Mouse (Mus musculus) kidney, embryonic 16.5 days (tissue): ENCODE data around the gene Tomm34. TPM values are rescaled to one million over a fixed set of nuclear protein-coding genes. Genes with fewer than 3 reads are reported as not detected.

Source experiments
- ATAC-seq: fragments of 200-750 bp; cut with Nextera tagmentation; 2 replicates; pipeline ENCODE4 v1.8.0; 2017; ENCODE audit warnings: moderate TSS enrichment; ENCODE audit not compliant: low FRiP score, low TSS enrichment
- H3K27ac ChIP-seq: fragments of 300-500 bp; sonication (generic); 2 replicates; pipeline ENCODE4 v1.5.1; 2014; ENCODE audit warnings: low read length
- H3K27me3 ChIP-seq: fragments of 300-500 bp; sonication (generic); 2 replicates; pipeline ENCODE4 v1.6.1; 2014; ENCODE audit warnings: low read length, control low read depth, mixed read lengths; ENCODE audit not compliant: insufficient read depth
- H3K36me3 ChIP-seq: fragments of 300-500 bp; sonication (generic); 2 replicates; pipeline ENCODE4 v1.6.1; 2014; ENCODE audit warnings: low read length, control low read depth, mixed read lengths; ENCODE audit not compliant: insufficient read depth
- H3K4me1 ChIP-seq: fragments of 300-500 bp; sonication (generic); 2 replicates; pipeline ENCODE4 v1.6.1; 2014; ENCODE audit warnings: low read length, control low read depth, mixed read lengths; ENCODE audit not compliant: insufficient read depth
- H3K4me2 ChIP-seq: fragments of 300-500 bp; sonication (generic); replicated peaks from 2 replicates; pipeline ENCODE4 v1.6.1; 2014; ENCODE audit warnings: low read depth, low read length
- H3K4me3 ChIP-seq: fragments of 300-500 bp; sonication (generic); 2 replicates; pipeline ENCODE4 v1.5.1; 2014; ENCODE audit warnings: mild to moderate bottlenecking, low read length
- H3K9ac ChIP-seq: fragments of 300-500 bp; sonication (generic); replicated peaks from 2 replicates; pipeline ENCODE4 v1.6.1; 2014; ENCODE audit warnings: low read length
- H3K9me3 ChIP-seq: fragments of 300-500 bp; sonication (generic); 2 replicates; pipeline ENCODE4 v1.6.1; 2016; ENCODE audit warnings: low read length, control low read depth
- WGBS: fragments of 180-500 bp; shearing (Covaris S2); extraction: QIAGEN DNeasy Blood & Tissue Kit; methylation state at CpG from one replicate; pipeline ENCODE4 v1.1.7; 2014; 5-methylcytosine and 5-hydroxymethylcytosine counted together
- polyA plus RNA-seq: library from polyadenylated mRNA; unstranded; fragments of >200 nt; fragmentation: Nextera tagmentation; extraction: Ambion mirVana; gene quantifications from 2 replicates; pipeline ENCODE4 v1.2.1, GENCODE M21; 2015

Gene Tomm34
- polyA plus RNA-seq, 1 experiment from 2014 or later, result 66.5 TPM

DNA sequence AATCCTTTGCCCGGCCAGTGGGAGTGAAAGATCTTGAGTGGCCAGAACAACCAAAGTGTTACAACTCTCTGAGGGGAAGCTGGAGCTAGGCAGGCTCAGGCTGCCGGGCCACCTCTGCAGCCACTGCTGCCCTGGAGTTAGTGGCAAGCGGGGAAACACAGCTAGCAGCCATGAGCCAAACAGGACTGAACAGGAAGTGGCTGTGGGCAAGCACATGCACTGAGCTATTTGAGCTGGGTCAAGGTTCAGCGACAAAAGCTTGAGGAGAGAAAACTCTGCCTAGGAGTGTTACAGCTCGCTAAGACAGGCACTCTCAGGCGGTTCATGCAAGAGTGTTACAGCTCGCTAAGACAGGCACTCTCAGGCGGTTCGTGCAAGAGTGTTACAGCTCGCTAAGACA, 64.0 kb downstream of the Tomm34 start:
- ATAC-seq, result no peak
- H3K9me3 ChIP-seq, result no peaks in the 10 kb centered on the region
- H3K27ac ChIP-seq, result no peak overlapping the region
- 52% methylated on average over 10 of the region's 10 CpGs for WGBS
- no peak overlapping the region for H3K4me3 ChIP-seq
- H3K9ac ChIP-seq, result no peak overlapping the region
- H3K36me3 ChIP-seq, result peaks cover 6% of the 10 kb centered on the region; the same call in 1 of the 2 replicates
- 0 out of 2 replicates have a peak overlapping the region, but pooled peaks have one; percentile 3 for H3K4me2 ChIP-seq
- no peaks in the 10 kb centered on the region for H3K27me3 ChIP-seq
- peaks cover 6% of the 10 kb centered on the region; the same call in 1 of the 2 replicates for H3K4me1 ChIP-seq

DNA sequence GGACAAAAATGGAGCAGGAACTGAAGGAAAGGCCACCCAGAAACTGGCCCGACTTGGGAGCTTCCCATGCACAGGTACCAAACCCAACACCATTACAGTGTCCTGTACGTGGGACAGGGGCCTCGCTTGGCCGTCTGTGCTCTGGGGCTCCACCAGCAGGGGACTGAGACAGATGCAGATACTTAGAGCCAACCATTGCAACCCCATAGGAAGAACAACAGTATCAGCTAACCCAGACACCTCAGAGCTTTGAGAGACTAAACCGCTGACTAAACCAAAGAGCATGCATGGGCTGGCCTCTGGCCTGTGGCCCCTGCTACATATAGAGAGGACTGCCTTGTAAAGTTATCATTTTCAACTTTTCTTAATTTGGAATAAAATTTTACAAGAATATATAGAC, 66.5 kb downstream of the Tomm34 start:
- Histone ChIP-seq H3K27ac (no peak overlapping the region), H3K4me1 (peaks cover 8% of the 10 kb centered on the region; the same call in 1 of the 2 replicates), H3K27me3 (no peaks in the 10 kb centered on the region), H3K9ac (no peak overlapping the region), H3K4me3 (no peak overlapping the region), H3K36me3 (no peaks in the 10 kb centered on the region), H3K9me3 (no peaks in the 10 kb centered on the region), H3K4me2 (no peak overlapping the region)
- ATAC-seq, result no peak
- WGBS, result 80% methylated on average over 5 of the region's 5 CpGs

Other genes with a start within 250 kb of the Tomm34 start
- not detected in 2 replicates for gene Kcnk15, start 217.5 kb downstream of the Tomm34 start, polyA plus RNA-seq
- 0.37 and 0.79 TPM in 2 replicates for gene Rims4, start 152.5 kb downstream of the Tomm34 start, polyA plus RNA-seq
- gene Ywhab, start 76.2 kb downstream of the Tomm34 start, polyA plus RNA-seq, result 297 and 300 TPM in 2 replicates
- 1.7 and 1.8 TPM in 2 replicates for gene Pabpc1l, start 45.7 kb downstream of the Tomm34 start, polyA plus RNA-seq
- 22.8 and 25.2 TPM in 2 replicates for gene Stk4, start 847 bp downstream of the Tomm34 start, polyA plus RNA-seq
- gene Kcns1, start 99.9 kb upstream of the Tomm34 start, polyA plus RNA-seq, result 0.21 and 0.25 TPM in 2 replicates
- not detected in 2 replicates for gene Wfdc5, start 111.6 kb upstream of the Tomm34 start, polyA plus RNA-seq
- gene Wfdc12, start 119.4 kb upstream of the Tomm34 start, polyA plus RNA-seq, result not detected in 2 replicates
- not detected in 2 replicates for gene Wfdc15a, start 129.0 kb upstream of the Tomm34 start, polyA plus RNA-seq
- 98.1 and 100 TPM in 2 replicates for gene Wfdc15b, start 150.5 kb upstream of the Tomm34 start, polyA plus RNA-seq
- not detected in 2 replicates for gene Svs2, start 167.3 kb upstream of the Tomm34 start, polyA plus RNA-seq
- not detected in 2 replicates for gene Svs3b, start 185.5 kb upstream of the Tomm34 start, polyA plus RNA-seq
- not detected in 2 replicates for gene Svs4, start 207.3 kb upstream of the Tomm34 start, polyA plus RNA-seq
- gene Svs3a, start 218.1 kb upstream of the Tomm34 start, polyA plus RNA-seq, result not detected in 2 replicates
- gene Svs6, start 245.6 kb upstream of the Tomm34 start, polyA plus RNA-seq, result not detected in 2 replicates